Mouse (Mus musculus): ENCODE results near the gene Smyd1. TPM values are rescaled to one million over a fixed set of nuclear protein-coding genes. Genes with fewer than 3 reads are reported as not detected.

Smyd1 gene
- total RNA-seq, 2 experiments from 2014 or later: 0.58 to 0.94 TPM

GRCm38 (mm10) chr6:71261060-71261459, 61.0 kb downstream of the Smyd1 start:
- no peak for DNase-seq (ENCODE audit: low spot score in 2 of 2)

- DNase-seq (ENCODE audit: low spot score in 2 of 2): peak in 1 of 2 experiments; percentile 12
Observed at GRCm38 (mm10) chr6:71260051-71260640, 61.9 kb downstream of the Smyd1 start.

- DNase-seq (ENCODE audit: low spot score in 2 of 2): no peak
Observed at GRCm38 (mm10) chr6:71259166-71259565, 62.9 kb downstream of the Smyd1 start.

GRCm38 (mm10) chr6:71258562-71258961, 63.5 kb downstream of the Smyd1 start:
- DNase-seq (ENCODE audit: low spot score in 2 of 2): no peak

GRCm38 (mm10) chr6:71257375-71257774, 64.7 kb downstream of the Smyd1 start:
- no peak for DNase-seq (ENCODE audit: low spot score in 2 of 2)

GRCm38 (mm10) chr6:71256166-71256565, 65.9 kb downstream of the Smyd1 start:
- no peak for DNase-seq (ENCODE audit: low spot score in 2 of 2)

GRCm38 (mm10) chr6:71254456-71254855, 67.6 kb downstream of the Smyd1 start:
- no peak for DNase-seq (ENCODE audit: low spot score in 2 of 2)

- no peak for DNase-seq (ENCODE audit: low spot score in 2 of 2)
Observed at GRCm38 (mm10) chr6:71250951-71251350, 71.1 kb downstream of the Smyd1 start.

- no peak for DNase-seq (ENCODE audit: low spot score in 2 of 2)
Observed at GRCm38 (mm10) chr6:71249615-71250014, 72.4 kb downstream of the Smyd1 start.

- no peak for DNase-seq (ENCODE audit: low spot score in 2 of 2)
Observed at GRCm38 (mm10) chr6:71248420-71248819, 73.6 kb downstream of the Smyd1 start.

GRCm38 (mm10) chr6:71243258-71243657, 78.8 kb downstream of the Smyd1 start:
- no peak for DNase-seq (ENCODE audit: low spot score in 2 of 2)

GRCm38 (mm10) chr6:71242811-71243210, 79.2 kb downstream of the Smyd1 start:
- DNase-seq (ENCODE audit: low spot score in 2 of 2): no peak

- no peak for DNase-seq (ENCODE audit: low spot score in 2 of 2)
Observed at GRCm38 (mm10) chr6:71240831-71241230, 81.2 kb downstream of the Smyd1 start.

- no peak for DNase-seq (ENCODE audit: low spot score in 2 of 2)
Observed at GRCm38 (mm10) chr6:71239069-71239750, 82.8 kb downstream of the Smyd1 start.

GRCm38 (mm10) chr6:71237031-71237431, 85.0 kb downstream of the Smyd1 start:
- DNase-seq (ENCODE audit: low spot score in 2 of 2): no peak

- DNase-seq (ENCODE audit: low spot score in 2 of 2): no peak
Observed at GRCm38 (mm10) chr6:71236506-71236905, 85.5 kb downstream of the Smyd1 start.

GRCm38 (mm10) chr6:71235944-71236343, 86.1 kb downstream of the Smyd1 start:
- DNase-seq (ENCODE audit: low spot score in 2 of 2): no peak

- DNase-seq (ENCODE audit: low spot score in 2 of 2): no peak
Observed at GRCm38 (mm10) chr6:71235121-71235520, 86.9 kb downstream of the Smyd1 start.

GRCm38 (mm10) chr6:71227157-71227770, 94.8 kb downstream of the Smyd1 start:
- DNase-seq (ENCODE audit: low spot score in 2 of 2): no peak

GRCm38 (mm10) chr6:71226544-71226943, 95.5 kb downstream of the Smyd1 start:
- DNase-seq (ENCODE audit: low spot score in 2 of 2): no peak

- DNase-seq (ENCODE audit: low spot score in 2 of 2): no peak
Observed at GRCm38 (mm10) chr6:71224184-71224943, 97.7 kb downstream of the Smyd1 start.

GRCm38 (mm10) chr6:71221501-71221900, 100.5 kb downstream of the Smyd1 start:
- DNase-seq (ENCODE audit: low spot score in 2 of 2): no peak
